In genomic region chr4:137926161-137926560, GRCm38 (mm10) we compare ENCODE assay signal across 14 mouse cellular contexts.
DNase-seq lines count a peak whose midpoint lies in the region; ATAC-seq lines count a peak whose summit lies in the region.
"Had no signal": no experiment of that assay in that cellular context is flagged by ENCODE, and none has a peak within 500 bp of the region (broad histone marks: within the 10 kb centered on the region; RNA-seq: fewer than 3 reads in every experiment).

No protein-coding gene starts in this region.

- no peak for ATAC-seq in heart, embryonic 11.5 days (replicated peaks; ENCODE audit: insufficient number of reproducible peaks, low FRiP score, low TSS enrichment)
- ATAC-seq in heart, embryonic 15.5 days (replicated peaks; ENCODE audit: insufficient number of reproducible peaks, insufficient read depth, low FRiP score, low read depth): no peak
- ATAC-seq: forebrain, embryonic 15.5 days; inflammation-experienced regulatory T-cells, adult 6 months had no signal

- H3K4me1 ChIP-seq in heart, embryonic 10.5 days: peaks cover 62% of the 10 kb centered on the region
- peaks cover 52% of the 10 kb centered on the region for H3K4me1 ChIP-seq in heart, embryonic 11.5 days (ENCODE audit: control insufficient read depth, insufficient read depth, low read length)
- H3K4me1 ChIP-seq in heart, embryonic 15.5 days (replicated peaks): peaks cover 58% of the 10 kb centered on the region

- intact Hi-C loops in left cerebral cortex, postnatal 36 days (cut with DNase I): no loop called here

- H3K27me3 ChIP-seq in heart, embryonic 10.5 days (ENCODE audit: insufficient read depth, poor library complexity, severe bottlenecking): no peaks in the 10 kb centered on the region
- no peaks in the 10 kb centered on the region for H3K27me3 ChIP-seq in heart, embryonic 11.5 days (ENCODE audit: control insufficient read depth, insufficient read depth, low read length)
- H3K27me3 ChIP-seq in heart, embryonic 15.5 days: no peaks in the 10 kb centered on the region
- H3K27me3 ChIP-seq: forebrain, embryonic 15.5 days; limb, embryonic 13.5 days; neural tube, embryonic 12.5 days had no signal

- H3K27ac ChIP-seq in heart, embryonic 10.5 days: peak overlapping the region; percentile 22; the same call in 1 of the 2 replicates
- H3K27ac ChIP-seq in heart, embryonic 11.5 days (ENCODE audit: low read depth, low read length): no peak overlapping the region
- peak overlapping the region; percentile 2; the same call in 1 of the 2 replicates for H3K27ac ChIP-seq in heart, embryonic 15.5 days
- H3K27ac ChIP-seq: forebrain, embryonic 15.5 days; limb, embryonic 13.5 days; lung, embryonic 15.5 days; neural tube, embryonic 12.5 days had no signal

- no peak overlapping the region for H3K4me3 ChIP-seq in heart, embryonic 10.5 days
- no peak overlapping the region for H3K4me3 ChIP-seq in heart, embryonic 11.5 days (ENCODE audit: low read depth, low read length)
- H3K4me3 ChIP-seq in heart, embryonic 15.5 days: no peak overlapping the region
- H3K4me3 ChIP-seq: forebrain, embryonic 15.5 days; limb, embryonic 13.5 days; lung, embryonic 15.5 days; neural tube, embryonic 12.5 days had no signal

- 85% methylated on average over 14 of the region's 14 CpGs for WGBS in heart, embryonic 10.5 days
- WGBS in heart, embryonic 11.5 days (ENCODE audit: insufficient replicate concordance): 79% methylated on average over 14 of the region's 14 CpGs
- 47% methylated on average over 14 of the region's 14 CpGs for WGBS in heart, embryonic 15.5 days

- no peak overlapping the region for H3K9ac ChIP-seq in heart, embryonic 11.5 days (ENCODE audit: low read depth, low read length)
- H3K9ac ChIP-seq in heart, embryonic 15.5 days: no peak overlapping the region
- H3K9ac ChIP-seq: forebrain, embryonic 15.5 days; limb, embryonic 13.5 days; lung, embryonic 15.5 days; neural tube, embryonic 12.5 days had no signal

- H3K4me2 ChIP-seq in heart, embryonic 11.5 days: no peak overlapping the region
- no peak overlapping the region for H3K4me2 ChIP-seq in heart, embryonic 15.5 days
- H3K4me2 ChIP-seq: forebrain, embryonic 15.5 days; limb, embryonic 13.5 days; lung, embryonic 15.5 days; neural tube, embryonic 12.5 days had no signal

- H3K36me3 ChIP-seq in heart, embryonic 10.5 days: peaks cover 49% of the 10 kb centered on the region
- H3K36me3 ChIP-seq in heart, embryonic 11.5 days (ENCODE audit: control insufficient read depth, insufficient read depth, low read length): peaks cover 15% of the 10 kb centered on the region
- H3K36me3 ChIP-seq in heart, embryonic 15.5 days: no peaks in the 10 kb centered on the region
- H3K36me3 ChIP-seq: forebrain, embryonic 15.5 days; lung, embryonic 15.5 days had no signal

- DNase-seq in cerebellum, postnatal 10 days: peak; percentile 72 to 79
- no peak for DNase-seq in cerebellum, adult 8-10 months
- DNase-seq in heart, embryonic 10.5 days (ENCODE audit: low spot score): no peak
- DNase-seq in adrenal gland, adult 2 months: peak; percentile 83
- no peak for DNase-seq in kidney, postnatal 4 days
- DNase-seq in left cerebral cortex, postnatal 36 days (ENCODE audit: low spot score in 2 of 2): no peak
- DNase-seq: B cell, adult 2 months had no signal

- H3K9me3 ChIP-seq in heart, embryonic 10.5 days: no peaks in the 10 kb centered on the region
- no peaks in the 10 kb centered on the region for H3K9me3 ChIP-seq in heart, embryonic 11.5 days (replicated peaks; ENCODE audit: control insufficient read depth, low read length)
- no peaks in the 10 kb centered on the region for H3K9me3 ChIP-seq in heart, embryonic 15.5 days (replicated peaks)
- H3K9me3 ChIP-seq: forebrain, embryonic 15.5 days; limb, embryonic 13.5 days; lung, embryonic 15.5 days; neural tube, embryonic 12.5 days had no signal

Comparison
In these comparisons a context has a peak if more than half of its experiments do, and no peak if none do; other contexts are left out.
1. DNase-seq: peak in cerebellum, postnatal 10 days (2 of 2) and adrenal gland, adult 2 months (single experiment); none in cerebellum, adult 8-10 months (single experiment), heart, embryonic 10.5 days (single experiment), kidney, postnatal 4 days (0 of 2) and left cerebral cortex, postnatal 36 days (0 of 2).